Mouse (Mus musculus) right cerebral cortex, postnatal 14 days (tissue): ENCODE data around the gene Aqp7.
"Not testable (repeated sequence)": the region's sequence is repeated elsewhere in the genome, so short reads cannot be mapped to it uniquely, and the experiment has no call there.

Source experiments
- DNase-seq: peaks from one replicate; pipeline ENCODE4 v3.0.0; 2022

Aqp7 gene

GRCm38 (mm10) chr4:41047524-41048271 is at the start of gene Aqp7:
Gene Aqp7 (minus strand): TSS chr4:41048139.
- DNase-seq = no peak

- no peak for DNase-seq
Observed at GRCm38 (mm10) chr4:41097381-41097780, 49.4 kb upstream of the Aqp7 start.

- DNase-seq = no peak
Observed at GRCm38 (mm10) chr4:41096794-41097193, 48.9 kb upstream of the Aqp7 start.

GRCm38 (mm10) chr4:41096169-41096568 is 48.2 kb upstream of the Aqp7 start:
- DNase-seq = no peak

GRCm38 (mm10) chr4:41094361-41094760 is 46.4 kb upstream of the Aqp7 start:
- DNase-seq = no peak

- no peak for DNase-seq
Observed at GRCm38 (mm10) chr4:41092958-41093357, 45.0 kb upstream of the Aqp7 start.

GRCm38 (mm10) chr4:41091391-41091790 is 43.5 kb upstream of the Aqp7 start:
- DNase-seq = no peak

- no peak for DNase-seq
Observed at GRCm38 (mm10) chr4:41089705-41090104, 41.8 kb upstream of the Aqp7 start.

- DNase-seq = no peak
Observed at GRCm38 (mm10) chr4:41089189-41089588, 41.2 kb upstream of the Aqp7 start.

GRCm38 (mm10) chr4:41087459-41088298 is 39.7 kb upstream of the Aqp7 start:
- no peak for DNase-seq

GRCm38 (mm10) chr4:41086947-41087346 is 39.0 kb upstream of the Aqp7 start:
- no peak for DNase-seq

GRCm38 (mm10) chr4:41084819-41085218 is 36.9 kb upstream of the Aqp7 start:
- DNase-seq = no peak

GRCm38 (mm10) chr4:41082803-41083202 is 34.9 kb upstream of the Aqp7 start:
- not testable (repeated sequence) for DNase-seq

- no peak for DNase-seq
Observed at GRCm38 (mm10) chr4:41081733-41082132, 33.8 kb upstream of the Aqp7 start.

- no peak for DNase-seq
Observed at GRCm38 (mm10) chr4:41078726-41079125, 30.8 kb upstream of the Aqp7 start.

- DNase-seq = no peak
Observed at GRCm38 (mm10) chr4:41074461-41074860, 26.5 kb upstream of the Aqp7 start.

- DNase-seq = no peak
Observed at GRCm38 (mm10) chr4:41073008-41073817, 25.3 kb upstream of the Aqp7 start.

GRCm38 (mm10) chr4:41071500-41072429 is 23.8 kb upstream of the Aqp7 start:
- no peak for DNase-seq

- no peak for DNase-seq
Observed at GRCm38 (mm10) chr4:41065196-41065595, 17.3 kb upstream of the Aqp7 start.

GRCm38 (mm10) chr4:41063894-41064673 is 16.1 kb upstream of the Aqp7 start:
- no peak for DNase-seq

GRCm38 (mm10) chr4:41063351-41063750 is 15.4 kb upstream of the Aqp7 start:
- DNase-seq = no peak
